Mouse (Mus musculus) lung, postnatal 0 days (tissue): ENCODE data around the gene Fads6.

Source experiments
- CTCF ChIP-seq: IDR thresholded peaks from 2 replicates; pipeline ENCODE4 v1.5.1; 2016; ENCODE audit warnings: antibody characterized with exemption, mild to moderate bottlenecking
- EP300 ChIP-seq: IDR thresholded peaks from 2 replicates; pipeline ENCODE4 v1.6.1; 2016; ENCODE audit warnings: antibody characterized with exemption, mild to moderate bottlenecking, control low read depth

DNA sequence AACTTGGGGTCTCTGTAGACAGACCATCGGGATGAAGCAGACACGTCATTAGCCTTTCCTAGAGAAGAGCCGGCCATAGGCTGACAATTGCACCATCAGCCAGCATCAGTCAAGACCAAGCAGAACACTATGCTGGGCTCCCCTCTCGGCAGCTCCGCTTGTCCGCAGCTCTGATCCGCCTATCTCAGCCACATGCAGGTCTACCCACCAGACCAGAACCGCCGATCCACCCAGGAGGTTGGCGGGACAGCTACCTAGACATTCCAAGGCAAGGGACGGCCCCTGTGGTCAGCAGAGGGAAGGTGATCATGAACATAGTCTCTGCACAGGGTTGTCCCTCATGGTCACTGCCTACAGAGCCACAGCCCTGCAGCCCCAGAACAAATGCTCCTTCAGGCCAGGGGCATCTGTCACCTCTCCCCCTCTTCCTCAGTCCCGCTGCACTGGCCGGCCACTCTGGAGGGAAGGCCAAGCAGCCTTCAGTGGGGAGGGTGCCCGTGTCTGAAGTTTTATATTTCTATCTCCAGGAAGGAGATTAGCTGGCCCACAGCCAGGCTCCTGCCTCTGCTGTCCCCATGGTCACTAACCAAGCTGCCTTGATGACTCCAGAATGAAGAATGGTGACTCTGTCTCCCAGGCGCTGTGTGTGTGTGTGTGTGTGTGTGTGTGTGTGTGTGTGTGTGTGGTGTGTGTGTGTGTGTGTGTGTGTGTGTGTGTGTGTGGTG is 63.0 kb downstream of the Fads6 start:
- TF ChIP-seq CTCF (no peak), EP300 (no peak)
